Mouse (Mus musculus) hindbrain, embryonic 13.5 days (tissue): ENCODE measurements around the gene Hoga1. TPM values are rescaled to one million over a fixed set of nuclear protein-coding genes. Genes with fewer than 3 reads are reported as not detected.
A peak's percentile ranks its signal among the peaks of the same experiment; 100 is the strongest.

Source experiments
- ATAC-seq: fragments of 200-750 bp; cut with Nextera tagmentation; 2 replicates; pipeline ENCODE4 v1.8.0; 2017; ENCODE audit warnings: moderate TSS enrichment; ENCODE audit not compliant: low FRiP score
- H3K27ac ChIP-seq: fragments of 300-500 bp; sonication (generic); 2 replicates; pipeline ENCODE4 v1.5.1; 2015; ENCODE audit warnings: inconsistent platforms, mild to moderate bottlenecking, moderate library complexity
- H3K27me3 ChIP-seq: fragments of 300-500 bp; sonication (generic); 2 replicates; pipeline ENCODE4 v1.6.1; 2015; ENCODE audit warnings: mild to moderate bottlenecking, inconsistent platforms
- H3K36me3 ChIP-seq: fragments of 300-500 bp; sonication (generic); 2 replicates; pipeline ENCODE4 v1.6.1; 2015; ENCODE audit warnings: mild to moderate bottlenecking, inconsistent platforms
- H3K4me1 ChIP-seq: fragments of 300-500 bp; sonication (generic); replicated peaks from 2 replicates; pipeline ENCODE4 v1.6.1; 2015; ENCODE audit warnings: inconsistent platforms
- H3K4me2 ChIP-seq: fragments of 300-500 bp; sonication (generic); 2 replicates; pipeline ENCODE4 v1.6.1; 2015; ENCODE audit warnings: inconsistent platforms, mild to moderate bottlenecking, moderate library complexity
- H3K4me3 ChIP-seq: fragments of 300-500 bp; sonication (generic); 2 replicates; pipeline ENCODE4 v1.5.1; 2015; ENCODE audit warnings: mild to moderate bottlenecking, inconsistent platforms
- H3K9ac ChIP-seq: fragments of 300-500 bp; sonication (generic); 2 replicates; pipeline ENCODE4 v1.6.1; 2015; ENCODE audit warnings: mild to moderate bottlenecking, inconsistent platforms
- H3K9me3 ChIP-seq: fragments of 300-500 bp; sonication (generic); 2 replicates; pipeline ENCODE4 v1.6.1; 2016; ENCODE audit warnings: inconsistent platforms
- whole genome bisulfite sequencing: fragments of 180-500 bp; shearing (Covaris S2); methylation state at CpG from one replicate; pipeline ENCODE4 v1.1.7; 2015; 5-methylcytosine and 5-hydroxymethylcytosine counted together
- polyA plus RNA-seq: library from polyadenylated mRNA; unstranded; fragments of >200 nt; fragmentation: Nextera tagmentation; extraction: Ambion mirVana; gene quantifications from 2 replicates; pipeline ENCODE4 v1.2.1, GENCODE M21; 2015

The Hoga1 gene
- 1.3 and 1.7 TPM in 2 replicates for polyA plus RNA-seq

DNA sequence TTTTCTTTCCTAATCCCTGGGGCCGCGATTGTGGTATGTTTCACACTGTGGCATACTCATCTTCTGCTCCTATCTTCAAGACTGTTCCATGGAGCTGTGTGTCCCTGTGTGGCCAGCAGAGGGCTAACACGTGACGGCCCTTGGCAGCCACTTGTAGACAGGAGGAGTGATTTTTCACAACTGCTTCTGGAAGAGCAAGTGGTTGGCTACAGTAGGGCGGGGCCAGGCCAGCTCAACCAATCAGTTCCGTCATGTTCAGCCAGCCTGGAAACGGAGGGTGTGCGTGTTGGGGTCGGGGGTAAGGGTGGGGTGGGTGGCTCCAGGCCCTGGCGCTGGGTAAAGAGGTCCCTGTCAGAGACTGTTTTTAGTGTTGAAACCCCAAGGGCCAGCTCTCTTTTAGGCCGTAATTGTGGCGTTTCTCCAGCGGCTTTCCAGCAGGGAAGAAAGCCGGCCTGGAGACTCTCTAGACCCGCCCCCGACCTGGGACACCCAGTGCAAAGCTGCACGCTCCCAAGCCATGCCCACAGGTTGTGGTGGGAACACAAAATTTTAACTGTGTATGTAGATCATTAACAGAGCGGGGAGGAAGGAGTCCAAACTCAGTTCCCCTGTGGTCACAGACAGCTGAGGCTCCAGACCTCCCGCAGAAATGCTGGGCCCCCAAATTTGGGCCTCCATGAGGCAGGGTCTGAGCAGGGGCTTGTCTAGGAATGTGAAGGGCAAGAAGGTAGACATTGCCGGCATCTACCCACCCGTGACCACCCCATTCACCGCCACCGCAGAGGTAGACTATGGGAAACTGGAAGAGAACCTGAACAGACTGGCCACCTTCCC lies at the start of gene Hoga1:
Gene Hoga1, plus strand, starts transcription at position 342 of the 834 bp plus-strand sequence.
- 0 out of 2 replicates have a peak, but pooled peaks cover 3% of the 10 kb centered on the region for H3K4me1 ChIP-seq
- no peaks in the 10 kb centered on the region for H3K9me3 ChIP-seq
- H3K27me3 ChIP-seq: no peaks in the 10 kb centered on the region
- H3K9ac ChIP-seq: no peak within 1 kb of the TSS
- WGBS: 22% methylated on average over 23 of the region's 23 CpGs
- no peaks in the 10 kb centered on the region for H3K36me3 ChIP-seq
- H3K4me2 ChIP-seq: peak within 1 kb of the TSS; percentile 48
- no peak within 1 kb of the TSS for H3K27ac ChIP-seq
- peak; percentile 77 for ATAC-seq
- peak within 1 kb of the TSS; percentile 25 for H3K4me3 ChIP-seq

DNA sequence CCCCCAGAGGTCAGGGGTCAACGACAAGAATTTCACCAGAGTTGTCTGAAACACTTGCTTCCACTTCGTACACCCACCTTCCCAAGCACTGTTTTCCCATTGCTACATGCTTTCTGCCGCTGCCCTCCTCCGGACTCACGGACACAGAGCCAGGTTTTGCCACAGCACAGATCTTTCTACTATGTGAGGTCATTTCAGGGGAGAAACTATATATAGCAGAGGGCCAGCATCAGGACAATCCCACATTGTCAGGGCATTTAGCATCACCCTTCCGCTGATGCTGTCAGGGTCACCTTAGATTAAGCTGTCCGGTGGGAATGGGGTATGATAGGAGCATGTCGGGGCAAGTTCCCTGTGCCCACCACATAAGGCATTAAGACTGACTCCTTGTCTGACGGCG lies 48.3 kb upstream of the Hoga1 start:
- Histone ChIP-seq H3K27me3 (no peaks in the 10 kb centered on the region), H3K36me3 (no peaks in the 10 kb centered on the region), H3K9me3 (no peaks in the 10 kb centered on the region), H3K9ac (no peak overlapping the region), H3K4me2 (no peak overlapping the region), H3K4me1 (peaks cover 5% of the 10 kb centered on the region; the same call in 1 of the 2 replicates), H3K4me3 (no peak overlapping the region), H3K27ac (no peak overlapping the region)
- ATAC-seq: no peak
- WGBS: 91% methylated on average over 10 of the region's 10 CpGs

DNA sequence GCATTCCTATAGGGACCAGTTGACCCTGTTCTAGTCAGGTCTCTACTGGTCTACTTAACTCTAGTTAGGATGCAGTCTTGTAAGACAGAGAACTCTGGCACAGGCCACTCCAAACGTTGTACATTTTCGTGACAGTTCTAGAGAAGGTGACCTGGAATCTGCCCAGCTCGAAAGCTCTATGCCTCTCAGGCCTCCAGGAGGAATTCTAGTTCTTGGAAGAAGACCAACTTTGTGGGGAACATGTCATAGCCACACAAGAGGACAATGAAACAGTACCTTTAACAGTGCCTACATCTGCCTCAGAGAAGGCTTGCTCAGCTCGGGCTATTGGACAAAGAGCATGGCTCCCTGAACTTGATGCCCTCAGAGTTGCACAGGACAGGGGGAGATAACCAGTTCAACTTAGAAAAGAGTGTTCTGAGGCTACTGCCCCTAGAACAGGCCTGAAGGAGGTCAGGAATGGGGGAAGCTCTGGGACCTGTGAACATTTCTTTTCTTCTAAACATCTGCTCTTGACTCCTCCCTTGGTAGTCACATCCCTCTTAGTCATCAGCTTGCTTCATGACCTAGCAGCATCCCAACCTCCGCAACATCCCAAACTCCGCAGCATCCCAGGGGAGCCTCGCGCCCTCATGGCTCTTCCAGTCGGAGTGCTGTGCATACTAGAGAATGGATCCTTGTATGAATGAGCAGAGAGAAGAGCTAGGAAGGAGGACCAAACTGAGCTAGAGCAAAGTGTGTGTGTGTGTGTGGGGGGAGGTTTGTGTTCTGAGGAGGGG lies 46.5 kb upstream of the Hoga1 start:
- no peak for ATAC-seq
- Histone ChIP-seq H3K4me1 (peaks cover 3% of the 10 kb centered on the region; the same call in 1 of the 2 replicates), H3K9me3 (no peaks in the 10 kb centered on the region), H3K9ac (no peak overlapping the region), H3K36me3 (no peaks in the 10 kb centered on the region), H3K27me3 (no peaks in the 10 kb centered on the region), H3K27ac (no peak overlapping the region), H3K4me3 (no peak overlapping the region), H3K4me2 (no peak overlapping the region)
- WGBS: 92% methylated on average over 9 of the region's 9 CpGs

- peaks cover 3% of the 10 kb centered on the region; the same call in 1 of the 2 replicates for H3K4me1 ChIP-seq
- H3K36me3 ChIP-seq: no peaks in the 10 kb centered on the region
- no peaks in the 10 kb centered on the region for H3K9me3 ChIP-seq
- H3K27me3 ChIP-seq: no peaks in the 10 kb centered on the region
- H3K27ac ChIP-seq: no peak overlapping the region
- H3K9ac ChIP-seq: no peak overlapping the region
- 88% methylated on average over 4 of the region's 4 CpGs for WGBS
- H3K4me2 ChIP-seq: no peak overlapping the region
- H3K4me3 ChIP-seq: no peak overlapping the region
- ATAC-seq: no peak
These were observed 45.6 kb upstream of the Hoga1 start for GRCm38 (mm10) chr19:41999688-42000283.

DNA sequence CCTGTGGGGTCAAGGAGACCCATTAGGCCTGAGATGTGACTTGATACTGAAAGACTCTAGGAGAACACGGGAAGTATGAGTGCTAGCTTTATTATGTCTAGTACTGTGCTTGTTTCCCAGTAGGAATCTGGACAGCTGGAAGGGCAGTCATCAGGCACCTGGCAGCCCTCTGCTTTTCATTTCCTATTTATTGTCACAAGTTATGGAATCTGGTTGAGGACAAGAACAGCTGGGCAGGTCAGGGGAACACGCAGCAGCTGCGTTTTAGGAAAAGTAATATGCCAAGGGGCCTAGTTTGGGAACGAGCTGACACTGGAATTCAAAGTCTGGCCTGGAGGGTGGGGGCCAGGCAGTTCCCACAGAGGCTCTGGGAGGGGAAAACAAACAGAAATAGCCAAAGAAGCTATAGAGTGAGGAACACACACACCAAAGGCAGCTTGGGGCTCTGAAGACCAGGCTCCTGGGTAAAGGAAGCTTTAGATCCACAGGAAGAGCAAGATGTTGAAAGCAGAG lies 44.9 kb upstream of the Hoga1 start:
- 79% methylated on average over 4 of the region's 4 CpGs for WGBS
- Histone ChIP-seq H3K9ac (no peak overlapping the region), H3K27me3 (no peaks in the 10 kb centered on the region)

GRCm38 (mm10) chr19:42001253-42001980 lies 44.0 kb upstream of the Hoga1 start:
- Histone ChIP-seq H3K27me3 (no peaks in the 10 kb centered on the region), H3K4me2 (no peak overlapping the region), H3K9ac (no peak overlapping the region), H3K27ac (no peak overlapping the region), H3K4me3 (no peak overlapping the region), H3K4me1 (0 out of 2 replicates have a peak, but pooled peaks cover 3% of the 10 kb centered on the region), H3K9me3 (no peaks in the 10 kb centered on the region), H3K36me3 (no peaks in the 10 kb centered on the region)
- ATAC-seq: no peak
- 92% methylated on average over 12 of the region's 12 CpGs for WGBS

More for the DNA sequence above, 44.9 kb upstream of the Hoga1 start:
- no peaks in the 10 kb centered on the region for H3K9me3 ChIP-seq
- no peak overlapping the region for H3K4me2 ChIP-seq
- no peak overlapping the region for H3K27ac ChIP-seq
- no peak for ATAC-seq
- 0 out of 2 replicates have a peak, but pooled peaks cover 3% of the 10 kb centered on the region for H3K4me1 ChIP-seq
- no peak overlapping the region for H3K4me3 ChIP-seq
- H3K36me3 ChIP-seq: no peaks in the 10 kb centered on the region

GRCm38 (mm10) chr19:42004258-42004657 lies 41.2 kb upstream of the Hoga1 start:
- no peak for ATAC-seq
- Histone ChIP-seq H3K9me3 (no peaks in the 10 kb centered on the region), H3K36me3 (no peaks in the 10 kb centered on the region), H3K4me2 (no peak overlapping the region), H3K27ac (no peak overlapping the region), H3K4me3 (no peak overlapping the region), H3K4me1 (peaks cover 9% of the 10 kb centered on the region; the same call in 1 of the 2 replicates), H3K27me3 (no peaks in the 10 kb centered on the region), H3K9ac (no peak overlapping the region)
- WGBS: 81% methylated on average over 6 of the region's 6 CpGs

DNA sequence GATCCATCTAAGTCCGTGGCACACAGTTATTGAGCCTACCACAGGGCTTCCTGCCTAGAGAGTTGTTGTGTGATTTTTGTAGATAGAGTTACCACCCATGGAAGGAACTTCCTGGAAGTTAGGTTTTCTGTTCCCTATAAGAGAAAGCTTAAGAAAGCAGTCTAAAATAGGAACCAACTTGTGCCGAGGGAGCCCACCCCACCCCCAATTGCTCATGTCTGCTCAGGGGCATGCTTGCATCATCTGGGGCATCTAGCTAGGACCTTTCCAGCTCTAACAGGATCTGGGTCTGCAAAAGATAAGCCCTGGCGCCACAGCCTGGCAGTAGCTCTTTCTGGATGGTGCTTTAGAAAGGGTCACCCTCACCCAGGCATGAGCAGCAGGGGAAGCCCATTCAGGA lies 39.8 kb upstream of the Hoga1 start:
- no peak for ATAC-seq
- no peak overlapping the region for H3K9ac ChIP-seq
- H3K9me3 ChIP-seq: no peaks in the 10 kb centered on the region
- H3K4me2 ChIP-seq: no peak overlapping the region
- no peak overlapping the region for H3K27ac ChIP-seq
- H3K36me3 ChIP-seq: no peaks in the 10 kb centered on the region
- peaks cover 7% of the 10 kb centered on the region; the same call in 1 of the 2 replicates for H3K4me1 ChIP-seq
- no peaks in the 10 kb centered on the region for H3K27me3 ChIP-seq
- 79% methylated on average over 3 of the region's 3 CpGs for WGBS
- H3K4me3 ChIP-seq: no peak overlapping the region

DNA sequence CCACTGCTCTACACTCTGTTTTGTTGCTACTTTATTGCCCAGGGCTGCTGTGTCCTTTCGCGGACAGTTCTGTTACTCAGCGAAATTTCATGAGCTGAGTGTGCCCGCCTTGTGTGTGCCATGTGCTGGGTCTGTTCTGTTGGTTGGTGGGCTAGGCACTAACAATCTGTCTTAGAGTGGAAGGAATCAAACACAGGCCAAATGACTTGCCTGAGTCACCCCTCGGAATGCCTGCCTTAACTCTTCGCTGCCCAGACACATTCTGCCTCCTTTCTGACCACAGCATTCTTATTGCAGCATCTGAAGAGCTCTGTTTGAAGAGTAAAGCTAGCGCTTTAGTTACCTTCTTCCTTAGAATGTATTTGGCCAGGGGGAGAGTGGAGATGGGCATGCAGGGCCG lies 38.8 kb upstream of the Hoga1 start:
- no peak for ATAC-seq
- no peaks in the 10 kb centered on the region for H3K9me3 ChIP-seq
- WGBS: 76% methylated on average over 8 of the region's 8 CpGs
- no peaks in the 10 kb centered on the region for H3K27me3 ChIP-seq
- H3K4me3 ChIP-seq: no peak overlapping the region
- no peak overlapping the region for H3K9ac ChIP-seq
- H3K27ac ChIP-seq: no peak overlapping the region
- H3K4me2 ChIP-seq: no peak overlapping the region
- H3K4me1 ChIP-seq: peaks cover 6% of the 10 kb centered on the region; the same call in 1 of the 2 replicates
- H3K36me3 ChIP-seq: no peaks in the 10 kb centered on the region

- no peak overlapping the region for H3K4me3 ChIP-seq
- no peaks in the 10 kb centered on the region for H3K9me3 ChIP-seq
- no peak overlapping the region for H3K9ac ChIP-seq
- H3K4me1 ChIP-seq: peaks cover 6% of the 10 kb centered on the region; the same call in 1 of the 2 replicates
- WGBS: 64% methylated on average over 3 of the region's 3 CpGs
- H3K36me3 ChIP-seq: no peaks in the 10 kb centered on the region
- ATAC-seq: no peak
- no peaks in the 10 kb centered on the region for H3K27me3 ChIP-seq
- H3K4me2 ChIP-seq: no peak overlapping the region
- no peak overlapping the region for H3K27ac ChIP-seq
These were observed 36.8 kb upstream of the Hoga1 start for GRCm38 (mm10) chr19:42008586-42008985.

DNA sequence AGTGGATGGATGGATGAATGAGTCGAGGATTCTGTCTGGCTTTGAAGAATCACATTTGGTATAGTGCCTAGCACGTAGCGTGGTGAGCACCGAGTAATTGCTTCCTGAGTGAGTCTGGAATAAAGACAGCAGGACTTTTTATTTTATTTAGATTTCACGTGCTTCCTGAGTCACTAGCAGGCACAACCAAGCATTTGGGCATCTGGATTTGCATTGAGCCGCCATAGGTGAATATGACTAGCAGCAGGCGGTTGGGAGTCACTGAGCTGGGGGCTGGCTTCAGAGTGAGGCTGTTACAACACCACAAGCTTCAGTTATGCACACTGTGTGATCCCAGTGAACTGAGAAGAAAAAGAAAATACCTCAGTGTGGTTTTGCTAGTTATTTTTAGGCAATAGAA lies 36.3 kb upstream of the Hoga1 start:
- Histone ChIP-seq H3K27me3 (no peaks in the 10 kb centered on the region), H3K36me3 (no peaks in the 10 kb centered on the region), H3K4me3 (no peak overlapping the region), H3K4me2 (no peak overlapping the region), H3K27ac (no peak overlapping the region), H3K9ac (no peak overlapping the region), H3K9me3 (no peaks in the 10 kb centered on the region), H3K4me1 (peaks cover 6% of the 10 kb centered on the region; the same call in 1 of the 2 replicates)
- ATAC-seq: no peak
- WGBS: 70% methylated on average over 7 of the region's 7 CpGs
